Mouse (Mus musculus) activated CD4-positive, CD25-positive, alpha-beta regulatory T cell, adult 4 months (primary cell): ENCODE measurements around the gene Serpini2. TPM values are rescaled to one million over a fixed set of nuclear protein-coding genes. Genes with fewer than 3 reads are reported as not detected.
"Not testable (repeated sequence)": the region's sequence is repeated elsewhere in the genome, so short reads cannot be mapped to it uniquely, and the experiment has no call there.

Experiments
- ATAC-seq: one replicate; pipeline ENCODE4 v1.8.0; 2017
- polyA plus RNA-seq, 2 experiments: library from polyadenylated mRNA; unstranded; fragments of 100-300 nt; shearing (Covaris generic); gene quantifications; one replicate each; pipeline ENCODE4 v1.2.1; 2017

Serpini2 gene
- polyA plus RNA-seq = not detected

DNA sequence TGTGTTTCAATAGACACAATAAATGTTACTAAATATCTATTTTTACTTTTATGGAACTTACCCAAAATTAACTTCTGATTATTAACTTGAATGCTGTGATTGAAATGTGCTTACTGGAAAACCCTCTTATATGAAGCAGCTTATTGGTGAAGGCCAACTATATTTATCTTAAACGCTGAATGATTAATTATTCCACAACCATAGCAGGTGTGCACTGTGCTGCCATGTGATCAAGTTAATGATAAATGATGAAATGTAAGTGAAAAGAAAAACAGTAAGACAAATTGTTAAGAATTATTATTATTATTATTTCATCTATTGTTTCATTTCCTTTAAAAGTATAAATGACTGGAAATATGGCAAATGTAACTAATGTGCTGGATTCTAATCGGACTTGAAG is at the start of gene Serpini2:
Serpini2 (minus strand) TSS at position 101 of the 400 bp plus-strand sequence.
- no peak for ATAC-seq

DNA sequence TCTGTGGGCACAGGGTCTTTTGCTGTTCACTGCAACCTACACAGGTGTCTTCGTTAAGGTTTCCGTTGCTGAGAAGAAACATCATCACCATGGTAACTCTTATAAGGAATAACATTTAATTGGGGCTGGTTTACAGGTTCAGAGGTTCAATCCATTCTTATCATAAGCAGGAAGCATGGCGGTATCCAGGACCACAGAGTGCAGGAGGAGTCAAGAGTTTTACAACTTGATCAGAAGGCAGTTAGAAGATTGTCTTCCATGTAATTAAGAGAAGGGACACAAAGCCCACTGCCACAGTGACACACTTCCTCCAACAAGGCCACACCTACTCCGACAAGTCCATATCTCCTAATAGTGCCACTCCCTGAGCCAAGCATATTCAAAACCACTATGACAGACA is 39.0 kb upstream of the Serpini2 start:
- ATAC-seq = no peak

DNA sequence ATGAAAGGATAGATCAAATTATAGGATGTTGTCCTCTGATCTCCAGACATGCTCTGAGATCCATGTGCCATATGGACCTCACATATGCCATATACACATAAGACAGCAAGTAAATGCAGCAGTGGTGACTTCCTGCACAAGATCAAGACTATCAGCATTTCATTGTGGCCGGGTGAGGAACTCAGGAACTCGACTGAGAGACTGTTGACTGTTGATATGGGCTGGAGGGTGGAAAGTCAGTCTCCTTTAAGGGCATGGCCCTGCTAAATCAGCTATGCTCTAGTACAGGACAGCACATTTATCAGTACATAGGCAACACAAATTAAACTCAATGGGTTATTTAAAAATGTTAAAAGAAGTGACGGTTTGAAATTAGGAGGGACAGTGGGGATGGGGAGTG is 38.4 kb upstream of the Serpini2 start:
- no peak for ATAC-seq

DNA sequence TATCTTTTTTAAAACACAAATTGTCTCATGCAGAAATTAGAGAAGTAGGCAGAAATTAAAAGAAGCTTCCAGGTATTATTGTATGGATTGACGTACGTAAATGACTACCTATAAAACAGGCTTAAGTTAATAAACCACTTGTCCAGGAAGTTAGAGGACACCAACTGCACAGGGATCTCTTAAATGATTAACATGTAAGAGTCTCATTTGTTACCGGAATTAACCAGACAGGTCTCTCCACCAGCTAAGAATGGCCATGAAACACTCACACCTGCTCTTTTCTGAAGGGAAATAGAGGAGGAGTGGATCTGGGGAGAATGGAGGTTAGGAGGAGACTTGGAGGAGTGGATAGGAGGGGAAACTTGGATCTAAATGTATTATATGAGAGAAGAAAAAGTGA is 35.7 kb upstream of the Serpini2 start:
- no peak for ATAC-seq

DNA sequence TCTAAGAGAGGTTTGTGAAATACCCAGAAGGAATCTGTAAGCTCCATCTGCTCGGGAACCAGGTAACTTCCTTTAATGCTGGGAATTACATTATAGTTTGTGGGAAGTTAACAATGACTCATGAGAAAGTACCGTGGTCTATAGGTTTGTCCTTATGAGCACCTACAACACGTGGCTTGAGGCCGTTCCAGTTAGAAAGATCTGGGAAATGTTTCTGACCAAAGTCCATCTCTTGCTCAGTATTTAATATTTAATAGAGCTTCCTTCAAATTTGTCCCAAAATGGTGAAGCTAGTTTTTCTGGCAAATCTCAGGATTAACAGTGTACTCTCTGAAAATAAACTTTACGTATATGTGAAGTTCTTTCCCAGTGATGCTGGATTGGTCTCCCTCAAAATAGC is 34.7 kb upstream of the Serpini2 start:
- no peak for ATAC-seq

DNA sequence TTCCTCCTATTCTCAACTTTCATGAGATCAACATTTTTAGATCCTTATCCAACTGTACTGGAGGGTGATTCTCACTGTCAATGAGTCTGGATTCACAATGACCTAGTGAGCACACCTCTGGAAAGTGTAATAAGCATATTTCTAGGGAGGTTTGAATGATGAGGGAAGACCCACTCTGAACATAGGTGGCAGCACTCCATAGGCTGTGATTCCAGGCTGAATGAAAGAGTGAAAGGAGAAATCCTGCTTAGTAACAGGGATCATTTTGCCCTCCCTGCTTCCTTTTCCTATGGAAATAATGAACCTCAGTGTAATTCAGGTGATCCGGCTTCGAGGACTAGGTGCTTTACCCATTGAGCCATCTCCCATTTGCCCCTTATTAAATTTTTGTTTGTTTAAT is 31.2 kb upstream of the Serpini2 start:
- ATAC-seq = no peak

DNA sequence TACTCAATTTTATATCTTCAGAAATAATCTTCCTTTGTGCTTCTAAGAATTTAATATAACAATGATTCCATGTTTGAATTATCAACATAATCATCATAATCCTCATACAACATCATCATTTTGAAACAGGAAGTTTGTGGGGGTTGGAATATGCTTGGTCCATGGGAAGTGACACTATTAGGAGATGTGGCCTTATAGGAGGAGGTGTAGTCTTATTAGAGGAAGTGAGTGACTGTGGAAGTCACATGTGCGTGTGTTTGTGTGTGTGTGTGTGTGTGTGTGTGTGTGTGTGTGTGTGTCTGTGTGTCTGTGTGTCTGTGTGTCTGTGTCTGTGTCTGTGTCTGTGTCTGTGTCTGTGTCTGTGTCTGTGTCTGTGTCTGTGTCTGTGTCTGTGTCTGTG is 29.6 kb upstream of the Serpini2 start:
- ATAC-seq = not testable (repeated sequence)

DNA sequence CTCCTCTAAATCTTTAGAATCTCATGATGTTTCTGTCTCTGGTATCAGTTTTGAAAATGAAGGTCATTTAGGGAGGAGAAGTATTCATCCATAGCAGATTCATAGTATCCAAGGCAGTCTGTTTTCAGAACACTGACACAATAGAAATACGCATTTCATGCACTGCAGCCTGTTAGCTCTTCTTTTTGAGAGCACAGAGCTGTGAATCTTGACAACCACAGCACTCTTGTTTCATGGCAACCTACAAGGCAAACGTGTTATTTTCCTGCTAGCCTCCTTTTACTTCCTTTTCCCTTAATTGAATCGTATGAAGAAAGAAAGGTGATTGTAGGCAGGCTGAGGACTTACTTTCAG is 27.9 kb upstream of the Serpini2 start:
- no peak for ATAC-seq

DNA sequence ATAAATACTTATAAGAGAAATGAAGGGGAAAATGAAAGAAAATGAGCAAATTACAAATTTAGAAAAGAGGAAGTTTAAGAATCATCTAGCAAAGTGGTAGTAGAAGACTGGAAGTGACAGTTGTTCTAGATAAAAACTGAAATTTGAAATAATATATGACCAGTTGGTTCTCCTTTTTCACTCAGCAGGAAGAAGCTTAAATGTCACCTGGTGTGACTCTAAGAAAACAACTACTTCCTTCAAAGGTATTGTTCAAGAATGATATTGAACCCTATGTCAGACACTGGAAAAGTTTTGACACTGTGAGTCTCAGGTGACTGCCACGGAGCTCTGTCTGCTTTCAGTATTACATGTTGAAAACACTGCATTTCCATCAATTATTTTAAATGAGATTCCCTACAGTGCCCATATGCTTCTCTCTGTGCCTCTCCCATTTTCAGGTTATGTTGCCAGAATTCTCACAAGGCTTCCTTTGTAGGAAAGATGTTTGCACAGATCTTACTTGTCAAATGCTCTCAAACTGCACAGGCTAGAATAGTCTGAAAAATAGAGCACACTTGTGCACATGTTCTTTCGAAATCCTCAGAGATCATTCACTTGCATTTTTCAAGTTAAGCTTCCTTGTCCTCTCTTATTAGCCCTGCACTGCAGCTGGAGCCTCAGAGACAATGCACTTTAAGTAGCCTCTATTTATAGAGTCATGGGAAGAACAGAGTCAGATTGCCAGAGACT is 27.3 kb upstream of the Serpini2 start:
- no peak for ATAC-seq

DNA sequence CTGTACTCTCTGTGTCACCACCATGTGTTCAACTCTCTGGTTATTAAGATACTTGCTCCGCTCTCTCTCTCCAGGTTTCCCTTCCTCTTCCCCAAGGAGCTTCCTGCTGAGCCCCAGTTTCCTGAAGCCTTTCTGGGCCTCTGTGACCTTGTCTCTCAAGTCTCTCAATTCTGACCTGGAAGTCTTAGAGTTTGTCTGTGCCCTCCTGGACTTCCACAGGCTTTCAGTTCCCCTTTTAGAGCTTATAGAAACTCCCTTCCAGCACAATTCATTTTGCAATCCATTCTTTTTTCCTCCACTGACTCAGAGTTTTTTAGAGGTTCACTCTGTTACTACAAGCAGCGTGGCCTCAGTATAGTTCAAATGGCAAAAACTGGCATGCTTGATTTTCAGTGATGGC is 23.4 kb upstream of the Serpini2 start:
- no peak for ATAC-seq

DNA sequence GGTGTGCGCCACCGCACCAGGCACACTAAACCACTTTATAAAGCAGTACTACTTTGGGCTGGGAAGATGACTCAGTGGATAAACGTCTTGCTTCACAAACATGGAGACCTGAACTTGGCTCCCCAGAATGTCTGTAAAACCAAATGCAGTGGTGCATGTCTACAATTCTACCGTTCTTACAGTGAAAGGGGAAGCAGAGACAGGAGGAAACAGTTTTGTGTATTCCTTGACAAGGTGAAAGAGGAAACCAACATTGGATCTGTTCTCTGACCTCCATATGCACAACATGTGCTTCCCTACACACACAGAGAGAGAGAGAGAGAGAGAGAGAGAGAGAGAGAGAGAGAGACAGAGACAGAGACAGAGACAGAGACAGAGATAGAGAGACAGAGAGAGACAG is 7.6 kb upstream of the Serpini2 start:
- no peak for ATAC-seq

DNA sequence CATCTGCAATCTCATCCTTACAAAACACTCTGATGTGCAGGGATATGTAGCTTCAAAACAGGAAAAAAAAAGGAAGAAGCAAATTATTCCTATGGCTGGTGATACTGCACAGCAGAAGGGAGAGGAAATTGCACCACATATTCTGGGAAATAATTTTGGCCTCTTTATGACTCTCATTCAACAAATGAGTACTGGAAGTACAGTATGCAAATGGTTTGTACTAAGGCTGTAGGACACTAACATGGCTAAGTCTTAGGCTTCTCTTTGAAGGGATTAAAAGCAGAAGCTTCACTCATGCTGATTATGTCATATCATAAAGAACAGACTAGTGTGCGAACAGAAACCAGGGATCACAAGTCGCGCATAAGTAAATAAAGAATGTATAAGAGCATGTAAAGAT is 6.6 kb upstream of the Serpini2 start:
- ATAC-seq = no peak

DNA sequence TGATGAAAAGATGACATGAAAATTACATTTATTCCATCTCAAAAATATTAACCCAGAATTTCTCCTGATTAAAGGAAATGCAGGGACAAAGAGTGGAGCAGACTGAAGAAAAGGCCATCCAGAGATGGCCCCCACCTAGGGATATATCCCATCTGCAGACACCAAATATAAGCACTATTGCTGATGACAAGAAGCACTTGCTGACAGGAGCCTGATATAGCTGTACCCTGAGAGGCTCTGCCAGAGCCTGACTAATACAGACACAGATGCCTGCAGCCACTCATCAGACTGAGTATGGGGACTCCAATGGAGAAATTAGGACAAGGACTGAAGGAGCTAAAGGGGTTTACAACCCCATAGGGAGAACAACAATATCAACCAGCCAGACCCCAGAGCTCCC is 5.2 kb upstream of the Serpini2 start:
- ATAC-seq = no peak

DNA sequence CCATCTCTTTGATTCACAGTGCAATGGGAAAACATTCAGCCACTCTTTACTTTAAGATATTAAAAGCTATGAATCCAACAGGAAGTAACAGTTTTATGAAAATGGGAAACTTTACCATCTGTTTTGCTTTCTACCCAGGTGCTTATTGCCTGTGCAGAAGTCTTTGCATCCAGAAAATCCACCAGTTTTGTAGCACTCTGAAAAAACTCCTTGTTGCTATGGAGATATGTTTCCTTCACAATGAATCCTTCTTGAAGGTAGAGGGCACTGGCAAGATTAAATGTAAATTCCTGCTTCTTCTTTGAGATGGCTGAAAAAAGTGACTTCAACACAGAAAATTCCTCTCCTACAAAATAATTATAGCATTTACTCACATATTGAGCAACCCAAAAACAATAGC is 10.5 kb downstream of the Serpini2 start:
- no peak for ATAC-seq

DNA sequence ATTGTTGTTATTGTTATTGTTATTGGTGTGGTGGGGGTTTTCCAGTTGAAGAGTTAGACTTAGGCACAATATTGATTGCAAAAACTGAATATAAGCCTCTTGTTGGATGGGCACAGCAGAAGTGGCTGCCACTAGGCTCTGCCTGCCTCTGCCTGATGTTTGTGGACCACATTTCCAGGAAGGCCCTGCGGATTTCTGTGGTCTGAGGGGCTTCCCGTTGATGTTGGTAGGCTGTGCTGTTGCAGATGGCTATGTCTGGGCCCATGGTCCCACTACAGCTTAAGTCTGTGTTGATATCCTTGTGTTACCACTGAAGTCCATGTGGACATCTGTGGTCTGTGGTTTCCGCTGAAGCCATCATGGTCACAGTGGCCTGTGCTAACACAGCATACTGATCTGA is 50.2 kb downstream of the Serpini2 start:
- ATAC-seq = no peak

DNA sequence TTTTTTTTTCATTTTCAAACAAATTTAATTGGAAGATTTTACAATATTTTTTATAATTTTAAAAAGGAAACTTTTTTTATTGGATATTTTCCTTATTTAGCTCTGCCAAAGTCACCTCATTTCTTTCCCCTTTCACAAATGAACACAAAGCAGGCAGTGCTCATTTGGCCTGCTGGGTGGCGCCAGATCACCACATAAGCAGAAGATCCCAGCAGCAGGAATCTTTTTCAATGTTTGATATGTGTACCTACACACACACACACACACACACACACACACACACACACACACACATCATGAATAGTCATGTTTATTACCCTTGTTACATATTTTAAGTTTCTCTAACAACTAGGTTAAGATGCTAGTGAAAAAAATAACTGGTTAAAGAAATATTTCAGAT is 50.7 kb downstream of the Serpini2 start:
- ATAC-seq = no peak

DNA sequence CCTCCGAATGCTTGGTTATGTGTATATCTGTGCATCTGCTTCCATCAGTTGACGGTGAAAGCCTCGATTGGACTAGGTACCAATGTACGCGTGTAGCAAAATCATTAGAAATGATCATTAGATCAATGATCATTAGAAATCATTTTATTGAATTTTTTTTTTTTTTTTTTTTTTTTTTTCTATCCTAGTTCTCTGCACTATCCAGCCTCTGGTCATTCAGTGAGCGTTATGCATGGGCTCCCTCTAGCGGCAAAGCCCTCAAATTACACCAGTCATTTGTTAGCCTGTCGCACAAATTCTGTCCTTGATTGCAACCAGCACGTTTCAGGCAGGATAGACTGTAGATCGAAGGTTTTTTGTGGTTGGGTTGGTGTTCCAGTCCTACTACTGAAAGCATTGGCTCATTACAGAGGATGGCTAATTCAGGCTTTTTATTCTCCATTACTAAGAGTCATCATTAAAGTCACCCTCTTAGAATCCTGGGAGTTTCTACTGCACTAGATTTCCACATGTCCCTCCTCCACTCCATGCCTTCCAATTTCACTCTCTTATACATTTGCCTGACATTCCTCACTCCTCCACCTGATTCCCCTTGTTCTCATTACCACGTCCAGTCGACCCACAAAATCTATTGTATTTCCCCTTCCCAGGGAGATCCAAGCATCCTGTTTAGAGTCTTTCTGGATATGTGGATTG is 66.9 kb downstream of the Serpini2 start:
- peak; percentile 81 for ATAC-seq

Other genes with a start within 250 kb of the Serpini2 start
- not detected for gene Zbbx, start 105.0 kb downstream of the Serpini2 start, polyA plus RNA-seq
- not detected for gene Wdr49, start 212.1 kb upstream of the Serpini2 start, polyA plus RNA-seq